In the genomic region with DNA sequence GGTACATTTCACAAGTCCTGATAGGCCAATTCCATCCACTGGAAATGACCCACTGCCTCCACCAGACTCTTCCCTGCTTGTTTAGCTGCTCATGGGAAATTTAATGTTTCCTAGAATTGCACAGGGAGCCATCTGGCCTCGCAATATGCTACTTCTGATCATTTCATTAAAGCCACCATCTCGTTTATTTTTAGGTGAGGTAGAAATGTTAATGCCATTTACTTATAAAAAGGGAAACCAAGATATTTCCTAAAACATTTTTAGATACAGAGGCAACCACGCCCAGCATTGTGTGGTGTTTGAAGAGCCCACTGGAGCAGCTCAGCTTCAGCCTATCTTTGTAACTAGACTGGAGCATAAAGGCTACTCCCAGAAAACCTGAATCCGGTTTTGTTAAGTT, we compare ENCODE assay signal across 13 mouse cellular contexts. TPM values are rescaled to one million over a fixed set of nuclear protein-coding genes. Genes with fewer than 3 reads are reported as not detected.
DNase-seq lines count a peak whose midpoint lies in the region; ATAC-seq and TF ChIP-seq lines count a peak whose summit lies in the region.
"Had no signal": no experiment of that assay in that cellular context is flagged by ENCODE, and none has a peak within 500 bp of the region (broad histone marks: within the 10 kb centered on the region; RNA-seq: fewer than 3 reads in every experiment).

No protein-coding gene starts in this region.

- peaks cover under 1% of the 10 kb centered on the region; the same call in 1 of the 2 replicates for H3K4me1 ChIP-seq in heart, postnatal 0 days (ENCODE audit: control insufficient read depth, insufficient read depth)
- H3K4me1 ChIP-seq in brown adipose tissue, adult 24 weeks (ENCODE audit: control insufficient read depth, insufficient read depth, insufficient read length, low read length): peaks cover 18% of the 10 kb centered on the region
- H3K4me1 ChIP-seq: embryonic facial prominence, embryonic 13.5 days; liver, embryonic 13.5 days had no signal

- peak overlapping the region; percentile 58 for H3K27ac ChIP-seq in heart, postnatal 0 days (ENCODE audit: low read depth)
- peak overlapping the region; percentile 97 for H3K27ac ChIP-seq in brown adipose tissue, adult 24 weeks (replicated peaks; ENCODE audit: low read depth, low read length)
- H3K27ac ChIP-seq: embryonic facial prominence, embryonic 13.5 days; liver, embryonic 13.5 days had no signal

- TF ChIP-seq CTCF in heart, postnatal 0 days (IDR thresholded peaks at IDR 0.05; ENCODE audit: low read depth): no peak

- DNase-seq in frontal cortex, postnatal 14 days (ENCODE audit: low spot score in 2 of 2): no peak
- no peak for DNase-seq in heart, postnatal 0 days (ENCODE audit: low spot score)
- DNase-seq in heart, postnatal 25 days (ENCODE audit: low spot score): no peak
- peak; percentile 36 for DNase-seq in layer of hippocampus, adult 9-10 months (ENCODE audit: low spot score)
- DNase-seq in thymus, postnatal 14 days: no peak
- DNase-seq: liver, embryonic 13.5 days; right cerebral cortex, postnatal 4 days; thymus, adult 18-20 months had no signal

- peak; percentile 34; the same call in 1 of the 2 replicates for ATAC-seq in frontal cortex, adult (ENCODE audit: low TSS enrichment)
- ATAC-seq in heart, postnatal 0 days (ENCODE audit: insufficient read depth, low read depth): no peak

- intact Hi-C loops in heart, postnatal 25 days (cut with DNase I): loop anchor here (5.0 kb wide), 1 partner anchor 34 kb away; no protein-coding TSS in a partner anchor

- 64% methylated on average over 4 of the region's 4 CpGs for WGBS in heart, postnatal 0 days

- no peaks in the 10 kb centered on the region for H3K27me3 ChIP-seq in heart, postnatal 0 days (ENCODE audit: control insufficient read depth, insufficient read depth, low read length)
- H3K27me3 ChIP-seq: embryonic facial prominence, embryonic 13.5 days; liver, embryonic 13.5 days had no signal

- no peaks in the 10 kb centered on the region for H3K36me3 ChIP-seq in heart, postnatal 0 days (replicated peaks; ENCODE audit: control insufficient read depth, insufficient read depth, low read length)
- H3K36me3 ChIP-seq: embryonic facial prominence, embryonic 13.5 days; G1E; liver, embryonic 13.5 days had no signal

- H3K4me2 ChIP-seq in heart, postnatal 0 days (ENCODE audit: low read depth, low read length): no peak overlapping the region
- H3K4me2 ChIP-seq: embryonic facial prominence, embryonic 13.5 days; liver, embryonic 13.5 days had no signal

- H3K9me3 ChIP-seq in heart, postnatal 0 days (replicated peaks; ENCODE audit: control insufficient read depth, low read length): no peaks in the 10 kb centered on the region
- H3K9me3 ChIP-seq: embryonic facial prominence, embryonic 13.5 days; G1E; liver, embryonic 13.5 days had no signal

- no peak overlapping the region for H3K9ac ChIP-seq in heart, postnatal 0 days (replicated peaks; ENCODE audit: low read depth, low read length)
- H3K9ac ChIP-seq: embryonic facial prominence, embryonic 13.5 days; liver, embryonic 13.5 days had no signal

- no peak overlapping the region for H3K4me3 ChIP-seq in heart, postnatal 0 days (ENCODE audit: low read depth, low read length)
- H3K4me3 ChIP-seq in brown adipose tissue, adult 24 weeks (ENCODE audit: insufficient read depth, low read depth, low read length): no peak overlapping the region
- H3K4me3 ChIP-seq: embryonic facial prominence, embryonic 13.5 days; liver, embryonic 13.5 days had no signal

- no peak for TF ChIP-seq EP300 in heart, postnatal 0 days (IDR thresholded peaks at IDR 0.05; ENCODE audit: low read depth)

RNA-seq across cellular contexts. Expression of a gene that starts 32.6 kb away (rescaled TPM):
- total RNA-seq in heart, postnatal 0 days (2014; rRNA removed; ENCODE audit: low replicate concordance): 18.0 and 31.0 TPM in 2 replicates
- 67.7 TPM in 2 replicates for polyA plus RNA-seq in heart, postnatal 0 days (2015; fragmentation: Nextera tagmentation; extraction: Ambion mirVana)
- 10 to 100 TPM; 60.5 to 61.8 TPM for total RNA-seq in heart, postnatal 25 days (2021)
- 39.3 and 47.9 TPM in 2 replicates for polyA plus RNA-seq in brown adipose tissue, adult 24 weeks (2012; ENCODE audit: insufficient read depth, insufficient read length, missing spikeins)
- total RNA-seq: G1E; megakaryocyte-erythroid progenitor cell, adult 5-6 weeks had no signal
- polyA plus RNA-seq: G1E had no signal
